Mouse (Mus musculus) olfactory bulb, adult 2 months (tissue): ENCODE data around the gene Nhlh1.

ENCODE experiments used
- CTCF ChIP-seq: fragments of 200-500 bp; IDR thresholded peaks from 2 replicates; pipeline ENCODE4 v1.5.1; 2012; ENCODE audit warnings: low read depth, mild to moderate bottlenecking, low read length, moderate library complexity; ENCODE audit not compliant: insufficient read depth
- POLR2A ChIP-seq: fragments of 200-500 bp; IDR thresholded peaks from 2 replicates; pipeline ENCODE4 v1.6.1; 2012; ENCODE audit warnings: mild to moderate bottlenecking, low read depth, low read length, moderate library complexity; ENCODE audit not compliant: insufficient read depth

GRCm38 (mm10) chr1:172027809-172028102, 29.6 kb downstream of the Nhlh1 start:
- TF ChIP-seq CTCF, result no peak
- TF ChIP-seq POLR2A, result no peak
